8 mouse cellular contexts compared by ENCODE assay signal in the genomic region with DNA sequence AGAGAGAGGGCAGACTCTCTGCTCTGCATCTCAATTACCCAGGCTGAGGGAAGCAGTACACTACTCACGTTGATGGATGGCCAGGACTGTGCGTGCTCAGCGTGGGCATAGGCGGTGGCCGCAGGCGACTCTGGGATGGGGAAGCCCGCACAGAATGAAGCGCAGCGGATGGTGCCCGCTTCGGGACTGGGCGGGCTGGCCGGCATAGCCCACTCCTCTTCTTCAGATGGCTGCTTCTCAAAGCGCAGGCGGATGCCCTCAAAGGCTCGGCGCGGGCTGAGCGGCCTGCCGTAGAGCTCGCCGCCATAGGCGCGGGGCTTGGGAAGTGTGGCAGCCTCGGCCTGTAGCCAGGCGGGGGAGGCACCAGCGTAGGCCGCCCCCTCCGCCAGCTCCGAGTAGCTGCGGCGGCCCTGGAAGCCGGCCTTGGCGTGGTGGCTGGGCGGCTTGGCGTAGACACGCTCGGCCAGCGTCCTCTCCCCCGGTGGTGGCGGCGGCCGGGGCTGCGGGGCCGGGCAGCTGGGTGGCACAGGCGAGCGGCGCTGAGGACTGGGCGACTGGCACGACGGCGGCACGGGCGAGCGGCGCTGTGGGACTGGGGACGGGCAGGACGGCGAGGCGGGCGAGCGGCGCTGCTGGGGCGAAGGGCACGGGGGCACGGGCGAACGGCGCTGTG. TPM values are rescaled to one million over a fixed set of nuclear protein-coding genes. Genes with fewer than 3 reads are reported as not detected.
DNase-seq lines count a peak whose midpoint lies in the region; ATAC-seq lines count a peak whose summit lies in the region.

No protein-coding gene starts in this region.

- H3K27me3 ChIP-seq in hindbrain, embryonic 10.5 days (ENCODE audit: insufficient read depth, poor library complexity, severe bottlenecking): peaks cover 83% of the 10 kb centered on the region
- H3K27me3 ChIP-seq in limb, embryonic 15.5 days: peaks cover 50% of the 10 kb centered on the region

- H3K4me1 ChIP-seq in hindbrain, embryonic 10.5 days (replicated peaks): peaks cover 41% of the 10 kb centered on the region
- H3K4me1 ChIP-seq in limb, embryonic 15.5 days: peaks cover 15% of the 10 kb centered on the region

- no peak for DNase-seq in cerebellum, adult 9-10 months
- peak; percentile 70 for DNase-seq in ovary, postnatal 36 days (ENCODE audit: low spot score)
- no peak for DNase-seq in ovary, postnatal 10 days (ENCODE audit: low spot score)
- DNase-seq in hindbrain, embryonic 10.5 days (ENCODE audit: low spot score): peak; percentile 47
- DNase-seq in right cerebral cortex, postnatal 25 days: peak; percentile 47
- no peak for DNase-seq in yolk sac, embryonic 10.5 days (ENCODE audit: low spot score)

- 3% methylated on average over 69 of the region's 69 CpGs for WGBS in hindbrain, embryonic 10.5 days
- WGBS in limb, embryonic 15.5 days: 26% methylated on average over 68 of the region's 69 CpGs

- peak overlapping the region; percentile 54 for H3K4me2 ChIP-seq in limb, embryonic 15.5 days

- peak overlapping the region; percentile 83 for H3K27ac ChIP-seq in hindbrain, embryonic 10.5 days
- H3K27ac ChIP-seq in limb, embryonic 15.5 days: no peak overlapping the region

- 0 out of 2 replicates have a peak, but pooled peaks have one; percentile 23 for ATAC-seq in cerebellum, adult (ENCODE audit: insufficient number of reproducible peaks, low FRiP score, low TSS enrichment)
- ATAC-seq in limb, embryonic 15.5 days (ENCODE audit: insufficient number of reproducible peaks, low FRiP score, low TSS enrichment, low read depth): no peak

- no peak overlapping the region for H3K9ac ChIP-seq in limb, embryonic 15.5 days

- H3K36me3 ChIP-seq in hindbrain, embryonic 10.5 days: peaks cover 18% of the 10 kb centered on the region; the same call in 1 of the 2 replicates
- H3K36me3 ChIP-seq in limb, embryonic 15.5 days: peaks cover 60% of the 10 kb centered on the region

- no peaks in the 10 kb centered on the region for H3K9me3 ChIP-seq in hindbrain, embryonic 10.5 days
- H3K9me3 ChIP-seq in limb, embryonic 15.5 days: no peaks in the 10 kb centered on the region

- H3K4me3 ChIP-seq in hindbrain, embryonic 10.5 days: peak overlapping the region; percentile 63
- peak overlapping the region; percentile 30 for H3K4me3 ChIP-seq in limb, embryonic 15.5 days

RNA-seq across cellular contexts. Expression of a gene that starts 12.6 kb away (rescaled TPM):
- 3.6 and 6.4 TPM in 2 replicates for polyA plus RNA-seq in hindbrain, embryonic 10.5 days (2016; fragmentation: Nextera tagmentation; extraction: Ambion mirVana)
- polyA plus RNA-seq in limb, embryonic 15.5 days (2015; fragmentation: Nextera tagmentation; extraction: Ambion mirVana): 6.8 and 7.8 TPM in 2 replicates

RNA-seq across cellular contexts. Expression of a gene that starts 23.6 kb away (rescaled TPM):
- 0.29 TPM in 2 replicates for polyA plus RNA-seq in hindbrain, embryonic 10.5 days (2016; fragmentation: Nextera tagmentation; extraction: Ambion mirVana)
- 0.14 TPM in 1 of 2 replicates, not detected in the other for polyA plus RNA-seq in limb, embryonic 15.5 days (2015; fragmentation: Nextera tagmentation; extraction: Ambion mirVana)

RNA-seq across cellular contexts. Expression of a gene that starts 49.0 kb away (rescaled TPM):
- 62.5 and 88.4 TPM in 2 replicates for polyA plus RNA-seq in hindbrain, embryonic 10.5 days (2016; fragmentation: Nextera tagmentation; extraction: Ambion mirVana)
- polyA plus RNA-seq in limb, embryonic 15.5 days (2015; fragmentation: Nextera tagmentation; extraction: Ambion mirVana): 42.7 and 44.3 TPM in 2 replicates

Comparison
In these comparisons a context has a peak if more than half of its experiments do, and no peak if none do; other contexts are left out.
1. DNase-seq: peak in ovary, postnatal 36 days (single experiment), hindbrain, embryonic 10.5 days (single experiment) and right cerebral cortex, postnatal 25 days (single experiment); none in cerebellum, adult 9-10 months (single experiment), ovary, postnatal 10 days (single experiment) and yolk sac, embryonic 10.5 days (single experiment).